Mouse (Mus musculus): Measurements from ENCODE around the gene Tcta. TPM values are rescaled to one million over a fixed set of nuclear protein-coding genes. Genes with fewer than 3 reads are reported as not detected.
A peak's percentile ranks its signal among the peaks of the same experiment; 100 is the strongest.
"Not testable (repeated sequence)": the region's sequence is repeated elsewhere in the genome, so short reads cannot be mapped to it uniquely, and the experiment has no call there.

The Tcta gene
- polyA plus RNA-seq, 1 experiment from 2014 or later = 50.8 TPM

GRCm38 (mm10) chr9:108304716-108305115 lies 1.2 kb downstream of the Tcta start:
- Histone ChIP-seq H3K4me3 (ENCODE audit: low read depth, low read length) (peak overlapping the region; percentile 96), H3K4me1 (ENCODE audit: control insufficient read depth, insufficient read depth, low read length) (peaks cover 20% of the 10 kb centered on the region), H3K9me3 (replicated peaks; ENCODE audit: control insufficient read depth, low read length) (no peaks in the 10 kb centered on the region), H3K27me3 (replicated peaks; ENCODE audit: control insufficient read depth, insufficient read depth, low read length) (no peaks in the 10 kb centered on the region), H3K36me3 (ENCODE audit: control insufficient read depth, insufficient read depth, low read length) (peaks cover 32% of the 10 kb centered on the region), H3K27ac (ENCODE audit: low read depth, low read length) (no peak overlapping the region), H3K4me2 (ENCODE audit: low read length) (peak overlapping the region; percentile 86), H3K9ac (ENCODE audit: low read length) (peak overlapping the region; percentile 88; the same call in 1 of the 2 replicates)
- WGBS = 85% methylated on average over 4 of the region's 4 CpGs
- ATAC-seq = no peak
- no peak for DNase-seq (ENCODE audit: low spot score)

- H3K9me3 ChIP-seq (replicated peaks; ENCODE audit: control insufficient read depth, low read length) = no peaks in the 10 kb centered on the region
- ATAC-seq (no peak), DNase-seq (ENCODE audit: low spot score) (no peak)
- no peak overlapping the region for H3K27ac ChIP-seq (ENCODE audit: low read depth, low read length)
- 89% methylated on average over 3 of the region's 3 CpGs for WGBS
- no peak overlapping the region for H3K4me3 ChIP-seq (ENCODE audit: low read depth, low read length)
- H3K27me3 ChIP-seq (replicated peaks; ENCODE audit: control insufficient read depth, insufficient read depth, low read length) = no peaks in the 10 kb centered on the region
- no peak overlapping the region for H3K9ac ChIP-seq (ENCODE audit: low read length)
- peaks cover 6% of the 10 kb centered on the region; the same call in 1 of the 2 replicates for H3K4me1 ChIP-seq (ENCODE audit: control insufficient read depth, insufficient read depth, low read length)
- no peak overlapping the region for H3K4me2 ChIP-seq (ENCODE audit: low read length)
- peaks cover 37% of the 10 kb centered on the region for H3K36me3 ChIP-seq (ENCODE audit: control insufficient read depth, insufficient read depth, low read length)
These were observed 4.1 kb downstream of the Tcta start for GRCm38 (mm10) chr9:108301853-108302252.

GRCm38 (mm10) chr9:108296453-108297355 lies 9.3 kb downstream of the Tcta start, which contains the start of gene Amt:
Gene Amt, plus strand, starts transcription at chr9:108296853.
- DNase-seq (ENCODE audit: low spot score) (peak; percentile 40), ATAC-seq (peak; percentile 70)
- peak within 1 kb of the TSS; percentile 40; the same call in 1 of the 2 replicates for H3K27ac ChIP-seq (ENCODE audit: low read depth, low read length)
- no peaks in the 10 kb centered on the region for H3K9me3 ChIP-seq (replicated peaks; ENCODE audit: control insufficient read depth, low read length)
- peak within 1 kb of the TSS; percentile 13; the same call in 1 of the 2 replicates for H3K4me3 ChIP-seq (ENCODE audit: low read depth, low read length)
- H3K27me3 ChIP-seq (replicated peaks; ENCODE audit: control insufficient read depth, insufficient read depth, low read length) = no peaks in the 10 kb centered on the region
- H3K36me3 ChIP-seq (ENCODE audit: control insufficient read depth, insufficient read depth, low read length) = peaks cover 43% of the 10 kb centered on the region
- WGBS = 20% methylated on average over 18 of the region's 18 CpGs
- H3K4me1 ChIP-seq (ENCODE audit: control insufficient read depth, insufficient read depth, low read length) = no peaks in the 10 kb centered on the region
- peak within 1 kb of the TSS; percentile 49; the same call in 1 of the 2 replicates for H3K9ac ChIP-seq (ENCODE audit: low read length)
- peak within 1 kb of the TSS; percentile 39 for H3K4me2 ChIP-seq (ENCODE audit: low read length)

GRCm38 (mm10) chr9:108290773-108291172 lies 15.2 kb downstream of the Tcta start:
- no peaks in the 10 kb centered on the region for H3K9me3 ChIP-seq (replicated peaks; ENCODE audit: control insufficient read depth, low read length)
- WGBS = 44% methylated on average over 6 of the region's 6 CpGs
- H3K36me3 ChIP-seq (ENCODE audit: control insufficient read depth, insufficient read depth, low read length) = peaks cover 22% of the 10 kb centered on the region
- peak overlapping the region; percentile 51 for H3K9ac ChIP-seq (ENCODE audit: low read length)
- peak overlapping the region; percentile 35 for H3K4me3 ChIP-seq (ENCODE audit: low read depth, low read length)
- peak overlapping the region; percentile 61 for H3K27ac ChIP-seq (ENCODE audit: low read depth, low read length)
- ATAC-seq (peak; percentile 16), DNase-seq (ENCODE audit: low spot score) (no peak)
- H3K27me3 ChIP-seq (replicated peaks; ENCODE audit: control insufficient read depth, insufficient read depth, low read length) = no peaks in the 10 kb centered on the region
- H3K4me1 ChIP-seq (ENCODE audit: control insufficient read depth, insufficient read depth, low read length) = 0 out of 2 replicates have a peak, but pooled peaks cover 5% of the 10 kb centered on the region
- H3K4me2 ChIP-seq (ENCODE audit: low read length) = peak overlapping the region; percentile 60

GRCm38 (mm10) chr9:108290016-108290750 lies 15.8 kb downstream of the Tcta start, which contains the start of gene Nicn1:
Gene Nicn1, plus strand, starts transcription at chr9:108290429.
- no peaks in the 10 kb centered on the region for H3K9me3 ChIP-seq (replicated peaks; ENCODE audit: control insufficient read depth, low read length)
- no peaks in the 10 kb centered on the region for H3K27me3 ChIP-seq (replicated peaks; ENCODE audit: control insufficient read depth, insufficient read depth, low read length)
- H3K36me3 ChIP-seq (ENCODE audit: control insufficient read depth, insufficient read depth, low read length) = peaks cover 16% of the 10 kb centered on the region
- peak within 1 kb of the TSS; percentile 72 for H3K9ac ChIP-seq (ENCODE audit: low read length)
- H3K27ac ChIP-seq (ENCODE audit: low read depth, low read length) = peak within 1 kb of the TSS; percentile 82
- ATAC-seq = peak; percentile 98
- H3K4me3 ChIP-seq (ENCODE audit: low read depth, low read length) = peak within 1 kb of the TSS; percentile 35
- WGBS = under 1% methylated on average over 32 of the region's 32 CpGs
- peak within 1 kb of the TSS; percentile 60 for H3K4me2 ChIP-seq (ENCODE audit: low read length)
- 0 out of 2 replicates have a peak, but pooled peaks cover 5% of the 10 kb centered on the region for H3K4me1 ChIP-seq (ENCODE audit: control insufficient read depth, insufficient read depth, low read length)
- peak; percentile 99 for DNase-seq (ENCODE audit: low spot score)

- 0 out of 2 replicates have a peak, but pooled peaks cover 5% of the 10 kb centered on the region for H3K4me1 ChIP-seq (ENCODE audit: control insufficient read depth, insufficient read depth, low read length)
- H3K36me3 ChIP-seq (ENCODE audit: control insufficient read depth, insufficient read depth, low read length) = peaks cover 7% of the 10 kb centered on the region; the same call in 1 of the 2 replicates
- H3K9ac ChIP-seq (ENCODE audit: low read length) = peak overlapping the region; percentile 72
- peak overlapping the region; percentile 53 for H3K4me2 ChIP-seq (ENCODE audit: low read length)
- WGBS = 68% methylated on average over 2 of the region's 2 CpGs
- H3K4me3 ChIP-seq (ENCODE audit: low read depth, low read length) = peak overlapping the region; percentile 35
- no peaks in the 10 kb centered on the region for H3K9me3 ChIP-seq (replicated peaks; ENCODE audit: control insufficient read depth, low read length)
- H3K27ac ChIP-seq (ENCODE audit: low read depth, low read length) = peak overlapping the region; percentile 82; the same call in 1 of the 2 replicates
- H3K27me3 ChIP-seq (replicated peaks; ENCODE audit: control insufficient read depth, insufficient read depth, low read length) = no peaks in the 10 kb centered on the region
- ATAC-seq (no peak), DNase-seq (ENCODE audit: low spot score) (no peak)
These were observed 16.6 kb downstream of the Tcta start for GRCm38 (mm10) chr9:108289347-108289746.

- H3K4me1 ChIP-seq (ENCODE audit: control insufficient read depth, insufficient read depth, low read length); H3K9ac ChIP-seq (ENCODE audit: low read length); ATAC-seq; H3K27me3 ChIP-seq (replicated peaks; ENCODE audit: control insufficient read depth, insufficient read depth, low read length); DNase-seq (ENCODE audit: low spot score); H3K9me3 ChIP-seq (replicated peaks; ENCODE audit: control insufficient read depth, low read length); H3K36me3 ChIP-seq (ENCODE audit: control insufficient read depth, insufficient read depth, low read length); H3K4me3 ChIP-seq (ENCODE audit: low read depth, low read length); H3K27ac ChIP-seq (ENCODE audit: low read depth, low read length); H3K4me2 ChIP-seq (ENCODE audit: low read length): not testable (repeated sequence)
- WGBS = 84% methylated on average over 4 of the region's 6 CpGs
These were observed 18.3 kb downstream of the Tcta start for GRCm38 (mm10) chr9:108287526-108288238.

- peak; percentile 85 for DNase-seq (ENCODE audit: low spot score)
- Histone ChIP-seq H3K9me3 (replicated peaks; ENCODE audit: control insufficient read depth, low read length) (no peaks in the 10 kb centered on the region), H3K27ac (ENCODE audit: low read depth, low read length) (no peak overlapping the region), H3K27me3 (replicated peaks; ENCODE audit: control insufficient read depth, insufficient read depth, low read length) (no peaks in the 10 kb centered on the region), H3K4me3 (ENCODE audit: low read depth, low read length) (no peak overlapping the region), H3K9ac (ENCODE audit: low read length) (no peak overlapping the region), H3K4me2 (ENCODE audit: low read length) (no peak overlapping the region), H3K36me3 (ENCODE audit: control insufficient read depth, insufficient read depth, low read length) (no peaks in the 10 kb centered on the region), H3K4me1 (ENCODE audit: control insufficient read depth, insufficient read depth, low read length) (no peaks in the 10 kb centered on the region)
- peak; percentile 66; the same call in 1 of the 2 replicates for ATAC-seq
- WGBS = 11% methylated on average over 6 of the region's 6 CpGs
These were observed 21.6 kb downstream of the Tcta start for GRCm38 (mm10) chr9:108284410-108284809.

All from forebrain, embryonic 14.5 days (tissue).